Mouse (Mus musculus) kidney, postnatal 0 days (tissue): ENCODE measurements around the gene P2ry1. TPM values are rescaled to one million over a fixed set of nuclear protein-coding genes. Genes with fewer than 3 reads are reported as not detected.
A peak's percentile ranks its signal among the peaks of the same experiment; 100 is the strongest.

Source experiments
- ATAC-seq: fragments of 200-750 bp; cut with Nextera tagmentation; replicated peaks from 2 replicates; pipeline ENCODE4 v1.8.0; 2017; ENCODE audit warnings: low read depth, moderate number of reproducible peaks, moderate TSS enrichment, moderate library complexity; ENCODE audit not compliant: low FRiP score
- DNase-seq: peaks from one replicate; pipeline ENCODE4 v3.0.0-alpha.2; 2016; ENCODE audit warnings: low spot score
- H3K27ac ChIP-seq: fragments of 300-500 bp; sonication (generic); 2 replicates; pipeline ENCODE4 v1.5.1; 2014; ENCODE audit warnings: mild to moderate bottlenecking
- H3K27me3 ChIP-seq: fragments of 300-500 bp; sonication (generic); 2 replicates; pipeline ENCODE4 v1.6.1; 2014; ENCODE audit warnings: low read length, mixed read lengths; ENCODE audit not compliant: insufficient read depth
- H3K36me3 ChIP-seq: fragments of 300-500 bp; sonication (generic); 2 replicates; pipeline ENCODE4 v1.6.1; 2014; ENCODE audit warnings: low read length, mixed read lengths; ENCODE audit not compliant: insufficient read depth
- H3K4me1 ChIP-seq: fragments of 300-500 bp; sonication (generic); replicated peaks from 2 replicates; pipeline ENCODE4 v1.6.1; 2014; ENCODE audit warnings: antibody characterized with exemption, low read length, mixed read lengths; ENCODE audit not compliant: insufficient read depth
- H3K4me2 ChIP-seq: fragments of 300-500 bp; sonication (generic); 2 replicates; pipeline ENCODE4 v1.6.1; 2014; ENCODE audit warnings: mild to moderate bottlenecking, low read length, moderate library complexity, mixed read lengths
- H3K4me3 ChIP-seq: fragments of 300-500 bp; sonication (generic); replicated peaks from 2 replicates; pipeline ENCODE4 v1.5.1; 2014; ENCODE audit warnings: low read depth, low read length
- H3K9ac ChIP-seq: fragments of 300-500 bp; sonication (generic); 2 replicates; pipeline ENCODE4 v1.6.1; 2014; ENCODE audit warnings: low read depth, low read length
- H3K9me3 ChIP-seq: fragments of 300-500 bp; sonication (generic); replicated peaks from 2 replicates; pipeline ENCODE4 v1.6.1; 2016; ENCODE audit warnings: low read length, inconsistent platforms, mixed read lengths
- CTCF ChIP-seq: IDR thresholded peaks from 2 replicates; pipeline ENCODE4 v1.5.1; 2016; ENCODE audit warnings: antibody characterized with exemption, low read depth, mild to moderate bottlenecking, moderate library complexity
- WGBS: fragments of 180-500 bp; shearing (Covaris S2); extraction: QIAGEN DNeasy Blood & Tissue Kit; methylation state at CpG from one replicate; pipeline ENCODE4 v1.1.7; 2014; 5-methylcytosine and 5-hydroxymethylcytosine counted together
- polyA plus RNA-seq: library from polyadenylated mRNA; unstranded; fragments of >200 nt; fragmentation: Nextera tagmentation; extraction: Ambion mirVana; gene quantifications from 2 replicates; pipeline ENCODE4 v1.2.1, GENCODE M21; 2015

P2ry1 gene
- polyA plus RNA-seq, 1 experiment from 2014 or later: 1.1 TPM

- H3K9ac ChIP-seq: no peak overlapping the region
- H3K4me2 ChIP-seq: no peak overlapping the region
- no peaks in the 10 kb centered on the region for H3K4me1 ChIP-seq
- H3K27me3 ChIP-seq: no peaks in the 10 kb centered on the region
- TF ChIP-seq CTCF: no peak
- no peaks in the 10 kb centered on the region for H3K36me3 ChIP-seq
- H3K9me3 ChIP-seq: no peaks in the 10 kb centered on the region
- no peak overlapping the region for H3K27ac ChIP-seq
- DNase-seq (no peak), ATAC-seq (no peak)
- H3K4me3 ChIP-seq: no peak overlapping the region
- 70% methylated on average over 3 of the region's 3 CpGs for WGBS
Measured at GRCm38 (mm10) chr3:60982109-60982508, 20.5 kb upstream of the P2ry1 start.

GRCm38 (mm10) chr3:60998064-60998463 is 4.5 kb upstream of the P2ry1 start:
- no peak for DNase-seq
- Histone ChIP-seq H3K27me3 (no peaks in the 10 kb centered on the region), H3K27ac (no peak overlapping the region), H3K9me3 (no peaks in the 10 kb centered on the region), H3K36me3 (no peaks in the 10 kb centered on the region), H3K4me3 (no peak overlapping the region), H3K9ac (no peak overlapping the region), H3K4me1 (no peaks in the 10 kb centered on the region; the same call in 1 of the 2 replicates), H3K4me2 (no peak overlapping the region)
- WGBS: 84% methylated on average over 3 of the region's 3 CpGs
- no peak for TF ChIP-seq CTCF
- no peak for ATAC-seq

GRCm38 (mm10) chr3:60999715-61000114 is 2.9 kb upstream of the P2ry1 start:
- Histone ChIP-seq H3K4me3 (no peak overlapping the region), H3K27ac (no peak overlapping the region), H3K27me3 (no peaks in the 10 kb centered on the region), H3K4me1 (no peaks in the 10 kb centered on the region; the same call in 1 of the 2 replicates), H3K4me2 (no peak overlapping the region), H3K9me3 (no peaks in the 10 kb centered on the region), H3K9ac (no peak overlapping the region), H3K36me3 (no peaks in the 10 kb centered on the region)
- no peak for ATAC-seq
- TF ChIP-seq CTCF: no peak
- DNase-seq: no peak

- H3K9me3 ChIP-seq: no peaks in the 10 kb centered on the region
- no peak overlapping the region for H3K4me2 ChIP-seq
- H3K27ac ChIP-seq: no peak overlapping the region
- TF ChIP-seq CTCF: no peak
- ATAC-seq (no peak), DNase-seq (no peak)
- no peak overlapping the region for H3K4me3 ChIP-seq
- WGBS: 74% methylated on average over 4 of the region's 4 CpGs
- no peak overlapping the region for H3K9ac ChIP-seq
- H3K36me3 ChIP-seq: no peaks in the 10 kb centered on the region
- no peaks in the 10 kb centered on the region for H3K27me3 ChIP-seq
- no peaks in the 10 kb centered on the region; the same call in 1 of the 2 replicates for H3K4me1 ChIP-seq
Measured at GRCm38 (mm10) chr3:61000747-61001146, 1.8 kb upstream of the P2ry1 start.

- no peak for TF ChIP-seq CTCF
- Histone ChIP-seq H3K4me2 (peak overlapping the region; percentile 81), H3K27ac (no peak overlapping the region), H3K4me3 (peak overlapping the region; percentile 53), H3K36me3 (no peaks in the 10 kb centered on the region), H3K27me3 (no peaks in the 10 kb centered on the region), H3K9ac (peak overlapping the region; percentile 49; the same call in 1 of the 2 replicates), H3K9me3 (no peaks in the 10 kb centered on the region), H3K4me1 (no peaks in the 10 kb centered on the region; the same call in 1 of the 2 replicates)
- DNase-seq: peak; percentile 7
- WGBS: 2% methylated on average over 20 of the region's 20 CpGs
- ATAC-seq: peak; percentile 58
Measured at GRCm38 (mm10) chr3:61001852-61002586, 576 bp upstream of the P2ry1 start.

GRCm38 (mm10) chr3:61004611-61005010 is 2.0 kb downstream of the P2ry1 start:
- DNase-seq (no peak), ATAC-seq (no peak)
- H3K36me3 ChIP-seq: no peaks in the 10 kb centered on the region
- H3K27ac ChIP-seq: no peak overlapping the region
- H3K9me3 ChIP-seq: no peaks in the 10 kb centered on the region
- no peaks in the 10 kb centered on the region for H3K27me3 ChIP-seq
- H3K4me1 ChIP-seq: no peaks in the 10 kb centered on the region; the same call in 1 of the 2 replicates
- no peak for TF ChIP-seq CTCF
- no peak overlapping the region for H3K4me3 ChIP-seq
- no peak overlapping the region for H3K9ac ChIP-seq
- no peak overlapping the region for H3K4me2 ChIP-seq
- 81% methylated on average over 1 of the region's 1 CpGs for WGBS
